Mouse (Mus musculus) urinary bladder, postnatal 4 days (tissue): ENCODE data around the gene Eipr1.
"Not testable (repeated sequence)": the region's sequence is repeated elsewhere in the genome, so short reads cannot be mapped to it uniquely, and the experiment has no call there.

Source experiments
- DNase-seq, 2 experiments: peaks; one replicate each; pipeline ENCODE4 v3.0.0; 2021 to 2022; ENCODE audit warnings: low spot score in 2 of 2

The Eipr1 gene

GRCm38 (mm10) chr12:28887712-28888111 lies 136.1 kb downstream of the Eipr1 start:
- DNase-seq = no peak

GRCm38 (mm10) chr12:28889068-28889674 lies 137.6 kb downstream of the Eipr1 start:
- DNase-seq = no peak

DNA sequence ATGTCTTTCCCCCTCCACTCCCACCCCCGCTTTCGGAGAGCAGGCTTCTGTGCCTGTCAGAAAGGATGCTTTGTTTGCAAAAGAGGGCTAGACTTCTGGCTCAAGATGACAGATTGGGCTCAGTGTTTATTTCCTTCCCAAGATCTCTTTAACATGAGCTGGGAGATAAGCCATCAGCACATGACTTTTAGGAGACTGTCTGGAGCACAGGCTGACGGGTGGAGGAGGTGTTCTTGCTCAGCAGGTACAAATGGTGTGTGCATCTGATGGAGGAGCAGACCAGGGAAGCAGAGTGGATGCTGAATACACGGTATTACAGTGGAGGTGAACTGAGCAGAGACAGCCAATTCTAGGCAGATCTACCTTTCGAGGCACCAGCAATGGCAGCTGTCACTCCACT lies 139.9 kb downstream of the Eipr1 start:
- no peak for DNase-seq

DNA sequence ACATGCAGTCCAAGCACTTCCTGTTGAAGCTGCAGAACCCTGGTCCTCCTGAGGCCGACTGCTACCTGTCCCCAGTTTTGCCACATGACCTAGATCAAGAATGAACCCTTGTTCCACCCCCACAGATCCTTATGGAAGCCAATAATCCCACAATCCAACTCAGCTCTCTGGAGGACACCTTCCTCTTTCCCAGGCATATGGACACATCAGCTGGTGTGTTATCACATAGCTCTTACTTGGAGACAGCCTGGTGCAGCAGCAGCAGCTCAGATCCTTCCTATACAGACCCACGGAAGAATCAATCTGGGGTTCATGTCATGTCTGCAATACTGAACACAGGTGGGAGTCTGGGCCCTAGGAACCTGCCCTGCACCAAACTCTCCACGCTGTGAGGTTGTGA lies 145.0 kb downstream of the Eipr1 start:
- DNase-seq = no peak

GRCm38 (mm10) chr12:28898307-28898706 lies 146.7 kb downstream of the Eipr1 start:
- DNase-seq = no peak

DNA sequence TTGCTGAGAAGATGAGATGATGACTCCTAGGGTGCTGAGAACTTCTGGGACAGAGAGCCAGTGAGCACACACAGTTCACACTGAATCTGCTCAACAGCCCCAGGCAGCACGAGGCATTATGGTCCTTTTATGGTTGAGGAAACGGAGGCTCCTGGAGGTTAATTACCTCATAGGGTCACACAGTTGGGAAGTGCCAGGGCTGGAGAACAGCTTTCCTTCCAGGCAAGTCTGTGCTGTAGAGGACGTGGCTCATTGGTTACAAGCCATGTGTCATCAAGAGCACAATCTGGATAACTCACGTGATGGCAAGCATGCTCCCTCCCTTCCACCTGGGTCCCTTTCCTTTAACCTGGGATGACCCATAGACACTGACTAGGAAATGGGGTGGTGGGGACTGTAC lies 148.1 kb downstream of the Eipr1 start:
- no peak for DNase-seq

DNA sequence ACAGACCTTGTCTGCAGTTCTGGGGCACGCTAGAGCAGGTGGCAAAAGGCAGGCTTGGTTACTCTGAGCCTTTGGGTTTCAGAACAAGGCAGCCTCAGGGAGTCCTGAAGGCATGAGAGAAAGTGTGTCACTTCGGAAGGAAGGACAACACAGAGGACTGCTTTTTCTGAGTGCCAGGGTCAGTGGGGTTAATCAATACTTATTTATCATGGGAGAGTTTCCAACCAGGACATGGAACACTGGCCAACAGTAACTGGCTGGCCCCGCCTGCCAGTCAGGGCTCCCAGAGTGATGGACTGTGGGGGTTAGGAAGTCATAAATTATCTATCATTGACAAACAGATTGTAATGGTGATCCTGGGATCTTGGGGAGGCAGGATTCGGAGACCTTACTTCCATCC lies 148.7 kb downstream of the Eipr1 start:
- no peak for DNase-seq

- no peak for DNase-seq
Observed at GRCm38 (mm10) chr12:28902132-28902531, 150.5 kb downstream of the Eipr1 start.

DNA sequence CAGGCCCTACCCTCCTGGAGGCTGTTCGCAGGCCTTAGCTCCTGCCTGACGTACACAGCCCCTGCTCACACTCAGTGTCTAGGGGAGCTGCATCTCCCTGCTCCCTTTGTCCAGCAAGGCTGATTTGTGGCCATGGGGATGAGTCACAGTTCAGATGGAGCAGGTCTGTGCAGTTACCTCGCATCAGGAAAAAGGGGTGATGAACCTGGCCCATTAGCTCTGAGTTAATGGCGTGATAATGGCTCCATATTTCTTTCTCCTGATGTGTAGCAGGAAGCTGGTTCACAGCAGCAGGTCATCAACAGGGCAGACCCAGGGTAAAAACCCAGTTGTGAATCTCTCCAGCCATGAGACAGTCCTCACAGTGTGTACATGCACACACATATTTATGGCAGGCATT lies 151.5 kb downstream of the Eipr1 start:
- no peak for DNase-seq

- DNase-seq = no peak
Observed at GRCm38 (mm10) chr12:28905486-28905885, 153.9 kb downstream of the Eipr1 start.

GRCm38 (mm10) chr12:28906016-28906415 lies 154.4 kb downstream of the Eipr1 start:
- DNase-seq = no peak

- DNase-seq = no peak
Observed at GRCm38 (mm10) chr12:28906809-28907297, 155.2 kb downstream of the Eipr1 start.

- no peak for DNase-seq
Observed at GRCm38 (mm10) chr12:28907814-28908213, 156.2 kb downstream of the Eipr1 start.

- no peak for DNase-seq
Observed at GRCm38 (mm10) chr12:28909851-28910250, 158.2 kb downstream of the Eipr1 start.

- DNase-seq = no peak
Observed at GRCm38 (mm10) chr12:28910568-28910967, 159.0 kb downstream of the Eipr1 start.

GRCm38 (mm10) chr12:28912351-28912936 lies 160.8 kb downstream of the Eipr1 start:
- no peak for DNase-seq

DNA sequence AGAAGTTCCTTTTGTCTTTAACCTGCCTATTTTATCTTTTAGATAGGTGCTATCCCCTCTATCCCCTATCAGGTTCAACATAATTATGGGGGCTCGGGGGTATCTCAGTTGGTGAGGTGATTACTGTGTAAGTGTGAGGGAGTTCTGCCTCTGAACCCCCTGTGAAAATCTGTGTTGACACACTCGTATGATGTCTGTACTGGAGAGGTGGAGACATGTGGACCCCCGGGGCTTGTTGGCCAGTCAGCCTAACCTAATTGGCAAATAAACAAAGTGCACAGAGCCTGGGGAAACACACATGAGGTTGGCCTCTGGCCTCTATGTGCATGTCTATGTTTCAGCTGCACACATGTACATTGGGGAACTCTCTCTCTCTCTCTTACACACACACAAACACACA lies 161.5 kb downstream of the Eipr1 start:
- no peak for DNase-seq

DNA sequence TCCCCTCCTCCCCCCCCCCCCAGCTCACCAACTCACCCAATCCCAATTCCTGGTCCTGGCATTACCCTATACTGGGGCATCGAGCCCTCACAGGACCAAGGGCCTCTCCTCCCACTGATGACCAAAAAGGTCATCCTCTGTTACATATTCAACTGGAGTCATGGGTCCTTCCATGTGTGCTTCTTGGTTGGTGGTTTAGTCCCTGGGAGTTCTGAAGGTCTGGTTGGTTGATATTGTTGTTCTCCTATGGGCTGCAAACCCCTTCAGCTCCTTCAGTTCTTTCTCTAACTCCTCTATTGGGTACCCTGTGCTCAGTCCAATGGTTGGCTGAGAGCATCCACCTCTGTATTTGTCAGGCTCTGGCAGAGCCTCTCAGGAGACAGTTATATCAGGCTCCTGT lies 162.5 kb downstream of the Eipr1 start:
- not testable (repeated sequence) for DNase-seq
